Mouse (Mus musculus): Measurements from ENCODE around the gene Smim27.
"Not testable (repeated sequence)": the region's sequence is repeated elsewhere in the genome, so short reads cannot be mapped to it uniquely, and the experiment has no call there.

The Smim27 gene

DNA sequence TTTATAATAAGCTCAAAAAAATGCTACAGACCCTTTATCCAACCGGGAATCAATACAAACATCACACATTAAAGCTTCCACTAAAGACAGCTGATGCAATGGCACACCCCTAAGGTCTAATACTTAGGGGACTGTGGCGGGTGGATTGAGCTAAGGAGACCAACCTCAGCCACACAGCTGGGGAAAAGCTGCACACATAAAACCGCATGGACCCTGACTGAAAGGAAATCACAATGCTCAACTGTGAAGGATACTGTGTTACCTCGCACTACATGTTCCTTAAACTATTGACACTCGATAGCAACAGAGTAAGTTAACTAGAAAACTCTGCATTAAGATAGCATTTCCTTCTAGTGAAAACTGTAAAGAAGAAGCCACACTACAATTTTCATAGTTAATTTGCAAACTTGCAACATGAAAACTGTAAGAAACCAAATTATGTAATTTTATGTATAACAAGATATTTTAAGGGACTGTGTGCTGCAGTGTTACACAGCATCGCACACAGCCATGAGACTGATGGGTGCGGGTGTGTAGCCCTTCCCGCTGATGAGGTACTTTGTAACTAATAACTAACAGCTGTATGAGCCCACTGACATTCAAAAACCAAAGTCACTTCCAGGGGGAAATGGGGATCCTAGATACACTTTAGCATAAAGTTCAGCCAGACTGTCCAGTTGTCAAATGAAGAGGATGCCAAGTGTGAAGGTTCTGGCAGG lies 14.8 kb upstream of the Smim27 start:
- DNase-seq (ENCODE audit: low read depth, low spot score) = no peak

- DNase-seq (ENCODE audit: low read depth, low spot score) = no peak
Measured at GRCm38 (mm10) chr4:40264321-40264720, 5.1 kb upstream of the Smim27 start.

GRCm38 (mm10) chr4:40267681-40268080 lies 1.7 kb upstream of the Smim27 start:
- no peak for DNase-seq (ENCODE audit: low read depth, low spot score)

DNA sequence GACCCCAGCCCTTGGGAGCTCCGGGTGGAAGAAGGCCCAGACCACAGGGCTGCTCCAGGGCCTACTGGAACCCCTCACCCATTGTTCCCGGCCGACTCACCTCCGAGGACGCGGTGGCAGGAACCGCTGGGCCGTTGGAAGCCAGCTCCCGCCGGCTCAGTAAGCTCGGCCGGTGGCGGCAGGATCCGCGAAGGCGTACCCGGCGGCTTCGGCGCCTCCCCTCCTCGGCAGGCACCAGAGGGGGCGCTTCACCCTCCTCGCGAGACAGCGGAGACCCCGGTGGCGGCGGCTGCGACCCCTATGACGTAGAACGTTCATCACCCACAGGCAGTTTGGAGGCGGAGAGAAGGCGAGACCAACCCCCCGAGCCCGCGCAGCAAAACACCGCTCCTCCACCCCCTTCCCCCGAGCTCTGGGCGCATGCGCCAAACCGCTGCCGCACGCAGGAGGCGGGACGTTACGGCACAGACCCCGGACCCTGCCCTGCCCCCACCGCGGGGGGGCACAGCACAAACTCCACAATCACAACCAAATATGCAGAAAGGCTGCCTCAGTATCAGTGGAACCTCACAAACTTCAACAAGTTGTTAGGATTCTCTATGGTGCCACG lies 1.1 kb upstream of the Smim27 start:
- peak; percentile 93 for DNase-seq (ENCODE audit: low read depth, low spot score)

DNA sequence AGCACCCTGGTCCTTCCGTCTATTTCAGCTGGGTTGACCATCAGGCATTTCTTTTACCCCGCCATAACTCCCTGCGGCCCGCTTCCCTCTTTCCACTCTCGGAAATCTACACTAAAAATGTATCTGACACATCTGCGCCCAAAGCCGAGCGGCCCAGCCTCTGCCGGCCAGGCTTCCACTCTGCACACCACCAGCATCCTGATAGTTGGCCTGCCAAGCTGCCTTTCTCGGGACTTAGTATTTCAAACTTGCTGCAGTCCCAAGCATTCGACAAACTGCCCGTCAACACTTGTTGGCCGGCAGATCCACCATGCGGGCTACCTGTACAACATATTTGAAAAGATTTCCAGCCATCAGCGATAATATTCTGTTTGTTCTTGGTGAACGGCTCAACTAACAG lies 544 bp upstream of the Smim27 start:
- DNase-seq (ENCODE audit: low read depth, low spot score) = peak; percentile 55

DNA sequence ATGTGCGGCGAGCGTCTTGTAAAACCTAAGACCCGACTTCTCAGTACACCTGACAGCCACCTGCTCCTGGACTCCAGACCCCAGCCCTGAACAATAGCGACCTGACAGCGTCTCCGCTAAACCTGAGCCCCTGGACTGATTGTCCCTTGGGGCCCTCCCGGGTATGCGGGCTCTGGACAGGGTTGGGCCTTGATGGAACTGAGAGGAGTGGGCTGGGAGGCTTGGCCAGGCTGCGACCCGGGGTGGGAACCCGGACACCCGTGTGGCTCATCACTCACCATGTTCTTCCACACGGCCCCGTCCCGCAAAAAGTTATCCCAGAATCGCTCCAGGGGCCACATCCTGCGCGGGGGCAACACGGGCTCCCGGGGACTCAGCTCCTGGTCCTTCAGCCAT lies 9.5 kb downstream of the Smim27 start:
- no peak for DNase-seq (ENCODE audit: low read depth, low spot score)

DNA sequence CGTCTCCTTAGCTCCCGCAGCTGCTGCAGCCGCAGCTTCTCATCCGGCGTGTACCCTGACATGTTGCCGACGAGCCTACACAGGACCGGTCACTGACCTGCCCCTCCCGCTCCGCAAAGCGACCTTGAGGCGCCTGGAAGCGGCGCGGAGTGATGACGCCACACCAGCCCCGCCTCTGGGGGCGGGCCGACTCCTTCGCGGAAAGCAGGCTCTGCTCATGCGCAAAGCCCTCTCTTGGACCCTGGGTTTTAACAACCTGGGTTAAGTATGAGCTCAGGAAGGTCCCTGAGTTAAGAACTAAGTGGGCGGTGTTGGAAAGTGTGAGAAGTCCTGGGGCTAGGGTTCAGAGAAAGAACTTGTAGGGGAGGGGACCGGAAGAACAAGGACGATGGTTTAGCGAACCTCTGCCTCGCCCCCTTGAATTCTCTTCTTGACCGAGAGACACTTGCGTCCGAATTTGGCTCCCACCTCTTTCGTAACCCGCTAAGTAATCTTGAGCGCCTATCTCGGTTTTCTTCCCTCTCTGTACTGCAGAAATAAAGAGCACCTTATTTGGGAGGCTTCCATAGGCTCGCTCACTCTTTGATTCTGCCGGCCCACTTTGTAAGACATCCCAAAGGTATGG lies 10.0 kb downstream of the Smim27 start, which contains the start of gene Ndufb6:
TSS of gene Ndufb6 (minus strand) at position 146 of the 625 bp plus-strand sequence.
- peak; percentile 96 for DNase-seq (ENCODE audit: low read depth, low spot score)

GRCm38 (mm10) chr4:40285582-40285981 lies 16.2 kb downstream of the Smim27 start:
- peak; percentile 88 for DNase-seq (ENCODE audit: low read depth, low spot score)

DNA sequence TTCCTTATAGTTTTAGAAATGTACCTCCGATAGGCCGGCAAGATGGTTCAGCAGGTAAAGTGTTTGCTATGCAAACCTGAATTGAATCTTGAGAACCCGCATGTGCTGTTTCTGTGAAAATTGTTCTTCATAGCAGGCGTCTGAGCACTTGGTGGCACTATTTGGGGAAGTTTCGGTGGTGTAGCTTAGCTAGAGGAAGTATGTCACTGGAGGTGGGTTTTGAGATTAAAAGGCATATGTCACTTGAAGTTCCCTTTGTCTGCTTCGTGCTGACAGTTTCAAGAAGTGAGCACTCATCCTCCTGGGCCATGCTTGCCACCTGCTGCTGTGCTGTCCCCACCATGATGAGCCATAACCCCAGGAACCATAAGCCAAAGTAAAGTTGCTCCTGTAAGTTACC lies 18.0 kb downstream of the Smim27 start:
- DNase-seq (ENCODE audit: low read depth, low spot score) = no peak

DNA sequence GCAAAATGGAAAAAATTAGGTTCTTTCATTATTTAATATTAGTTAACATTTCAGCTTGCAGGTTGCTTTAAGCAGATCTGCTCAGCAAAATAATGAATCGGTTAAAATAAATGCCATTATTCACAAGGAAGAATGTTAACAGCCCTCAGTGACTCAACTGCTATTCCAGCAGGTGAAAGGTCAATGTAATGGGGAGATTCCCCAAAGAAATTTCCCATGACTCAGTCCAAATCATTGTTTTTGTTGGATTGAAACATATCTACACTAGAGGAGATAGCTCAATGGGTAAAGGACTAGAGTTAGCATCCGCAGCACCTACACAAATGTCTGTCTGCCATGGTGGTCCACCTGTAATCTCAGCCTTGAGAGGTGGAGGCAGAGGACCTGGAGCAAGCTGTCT lies 19.7 kb downstream of the Smim27 start:
- no peak for DNase-seq (ENCODE audit: low read depth, low spot score)

- not testable (repeated sequence) for DNase-seq (ENCODE audit: low read depth, low spot score)
Measured at GRCm38 (mm10) chr4:40291511-40291910, 22.1 kb downstream of the Smim27 start.

- no peak for DNase-seq (ENCODE audit: low read depth, low spot score)
Measured at GRCm38 (mm10) chr4:40299169-40299568, 29.8 kb downstream of the Smim27 start.

GRCm38 (mm10) chr4:40301076-40301789 lies 31.9 kb downstream of the Smim27 start:
- peak; percentile 76 for DNase-seq (ENCODE audit: low read depth, low spot score)

GRCm38 (mm10) chr4:40302445-40303125 lies 33.2 kb downstream of the Smim27 start:
- peak; percentile 22 for DNase-seq (ENCODE audit: low read depth, low spot score)

GRCm38 (mm10) chr4:40309682-40310081 lies 40.3 kb downstream of the Smim27 start:
- no peak for DNase-seq (ENCODE audit: low read depth, low spot score)

GRCm38 (mm10) chr4:40310796-40311383 lies 41.5 kb downstream of the Smim27 start:
- DNase-seq (ENCODE audit: low read depth, low spot score) = no peak

DNA sequence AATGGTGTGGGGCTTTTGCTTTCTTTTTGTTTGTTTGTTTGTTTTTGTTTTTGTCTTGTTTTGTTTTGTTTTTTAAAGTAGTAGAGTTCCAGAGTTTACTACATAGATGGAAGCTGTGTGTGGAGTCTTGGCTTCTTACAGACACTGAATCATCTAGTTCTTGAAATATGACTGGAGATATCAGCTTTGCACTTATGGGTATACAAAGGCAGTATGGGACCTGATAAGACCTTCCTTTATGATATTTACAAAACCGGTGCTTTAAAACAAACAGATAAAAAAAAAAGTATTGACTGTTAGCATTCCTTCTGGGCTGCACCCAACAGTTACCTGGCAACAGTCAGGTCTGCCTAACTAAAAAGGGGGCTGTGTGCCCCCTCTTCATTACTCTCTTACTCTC lies 42.8 kb downstream of the Smim27 start:
- no peak for DNase-seq (ENCODE audit: low read depth, low spot score)

- DNase-seq (ENCODE audit: low read depth, low spot score) = peak; percentile 12
Measured at GRCm38 (mm10) chr4:40313026-40313425, 43.6 kb downstream of the Smim27 start.

DNA sequence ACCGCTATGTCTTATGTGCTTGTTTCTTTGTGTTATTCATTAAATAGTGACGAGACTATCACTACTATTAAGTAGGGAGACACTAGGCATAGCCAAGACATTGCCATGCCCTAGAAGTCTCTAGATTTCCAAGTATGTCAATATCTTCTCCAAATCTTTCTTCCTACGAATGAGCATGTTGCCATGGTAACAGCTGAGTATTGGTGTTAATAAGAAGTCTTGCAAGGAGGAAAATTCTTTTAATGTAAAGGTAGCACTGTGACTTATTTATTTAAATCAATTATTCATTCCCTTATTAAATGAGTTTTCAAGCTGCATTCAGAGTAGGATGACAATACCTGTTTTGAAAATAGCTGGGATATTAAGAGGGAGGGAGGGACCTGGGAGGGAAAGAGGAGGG lies 48.0 kb downstream of the Smim27 start:
- no peak for DNase-seq (ENCODE audit: low read depth, low spot score)
